Mouse (Mus musculus) ES-CJ7 (cell line): Measurements from ENCODE around the gene Atp5g1.
A peak's percentile ranks its signal among the peaks of the same experiment; 100 is the strongest.

Experiments
- DNase-seq: peaks from one replicate; pipeline ENCODE4 v3.0.0; 2011; ENCODE audit warnings: low read depth, low spot score

The Atp5g1 gene

DNA sequence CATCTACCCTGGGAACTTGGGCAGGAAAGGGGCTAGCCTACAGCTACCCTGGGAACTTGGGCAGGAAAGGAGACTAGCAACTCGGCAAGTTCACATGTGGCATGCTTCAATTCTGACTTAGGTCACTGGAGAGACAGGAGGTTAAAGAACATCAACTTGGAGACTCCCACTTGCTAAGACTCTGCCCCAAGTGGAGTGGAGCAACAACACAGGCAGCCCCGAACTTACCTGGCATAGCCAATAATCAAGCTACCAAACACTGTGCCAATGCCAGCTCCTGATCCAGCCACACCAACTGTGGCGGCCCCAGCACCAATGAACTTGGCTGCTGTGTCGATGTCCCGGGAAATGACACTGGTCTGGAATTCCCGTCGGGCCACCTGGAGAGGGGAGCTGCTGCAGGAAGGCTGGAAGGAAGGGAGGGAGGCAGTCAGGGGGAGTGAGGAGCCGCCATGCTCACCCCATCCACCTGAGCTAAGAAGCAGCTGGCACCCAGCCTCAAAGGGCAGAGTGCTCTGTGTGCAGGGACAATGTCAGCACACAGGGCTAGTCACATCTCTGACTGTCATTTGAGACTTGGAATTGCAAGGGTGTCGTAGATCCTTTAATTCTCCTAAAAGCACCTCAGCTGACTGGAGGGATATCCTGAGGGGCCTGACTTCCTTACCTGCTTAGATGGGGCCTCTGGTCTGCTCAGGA, 2.0 kb downstream of the Atp5g1 start:
- no peak for DNase-seq

DNA sequence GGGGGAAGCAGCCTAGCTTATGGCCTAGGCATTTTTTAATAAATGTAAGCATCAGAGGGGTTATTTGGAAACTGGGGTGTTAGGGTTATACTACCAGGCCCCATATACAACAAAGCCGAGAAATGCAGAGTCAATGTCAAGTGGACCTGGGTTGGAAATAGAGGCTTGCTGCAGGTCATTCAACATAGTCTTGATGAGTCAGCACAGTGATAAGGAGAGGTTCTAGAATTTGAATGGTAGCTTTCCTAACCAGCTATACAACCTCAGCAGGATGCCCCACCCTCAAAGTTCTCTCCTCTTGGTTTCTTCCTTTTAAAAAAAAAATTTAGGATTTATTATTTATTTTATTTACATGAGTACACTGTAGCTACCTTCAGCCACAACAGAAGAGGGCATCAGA, 4.5 kb downstream of the Atp5g1 start:
- no peak for DNase-seq

DNA sequence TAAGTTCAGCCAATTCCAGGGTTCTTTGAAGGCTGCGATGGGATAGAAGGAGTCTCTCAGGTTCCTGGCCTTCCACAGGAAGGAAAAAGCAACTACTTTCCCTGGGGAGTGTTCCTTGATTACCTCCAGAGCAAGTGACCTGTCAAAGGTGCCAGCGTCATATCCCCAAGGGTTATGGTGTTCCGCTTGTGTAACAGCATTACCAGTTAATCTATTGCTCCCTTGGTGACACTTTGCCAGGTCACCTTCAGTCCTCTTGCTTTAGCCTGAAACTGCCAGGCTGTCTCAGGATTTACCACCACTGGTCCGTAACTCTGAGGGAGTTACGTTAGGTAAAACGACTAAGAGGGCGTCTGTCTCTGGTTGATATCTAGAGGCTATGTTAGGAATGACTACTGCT, 5.1 kb downstream of the Atp5g1 start:
- no peak for DNase-seq

DNA sequence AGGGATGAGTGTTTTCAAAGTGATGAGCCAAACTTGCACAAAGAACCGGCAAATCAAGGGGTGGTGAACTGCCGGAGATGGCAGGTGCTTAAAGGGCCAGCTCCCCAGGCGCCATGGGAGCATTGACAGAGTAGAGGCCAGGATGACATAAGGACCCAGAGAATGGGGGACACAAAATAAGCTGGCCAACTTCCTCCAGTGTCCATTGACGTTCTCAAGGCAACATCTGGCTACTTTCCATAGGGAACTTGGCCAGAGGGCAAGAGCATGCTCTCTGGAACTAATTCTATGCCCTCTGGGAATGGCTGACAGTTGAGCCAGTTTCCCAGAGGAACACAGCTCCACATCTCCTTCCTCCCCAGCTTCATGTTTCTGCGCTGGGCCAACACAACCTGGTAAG, 7.2 kb downstream of the Atp5g1 start:
- no peak for DNase-seq

DNA sequence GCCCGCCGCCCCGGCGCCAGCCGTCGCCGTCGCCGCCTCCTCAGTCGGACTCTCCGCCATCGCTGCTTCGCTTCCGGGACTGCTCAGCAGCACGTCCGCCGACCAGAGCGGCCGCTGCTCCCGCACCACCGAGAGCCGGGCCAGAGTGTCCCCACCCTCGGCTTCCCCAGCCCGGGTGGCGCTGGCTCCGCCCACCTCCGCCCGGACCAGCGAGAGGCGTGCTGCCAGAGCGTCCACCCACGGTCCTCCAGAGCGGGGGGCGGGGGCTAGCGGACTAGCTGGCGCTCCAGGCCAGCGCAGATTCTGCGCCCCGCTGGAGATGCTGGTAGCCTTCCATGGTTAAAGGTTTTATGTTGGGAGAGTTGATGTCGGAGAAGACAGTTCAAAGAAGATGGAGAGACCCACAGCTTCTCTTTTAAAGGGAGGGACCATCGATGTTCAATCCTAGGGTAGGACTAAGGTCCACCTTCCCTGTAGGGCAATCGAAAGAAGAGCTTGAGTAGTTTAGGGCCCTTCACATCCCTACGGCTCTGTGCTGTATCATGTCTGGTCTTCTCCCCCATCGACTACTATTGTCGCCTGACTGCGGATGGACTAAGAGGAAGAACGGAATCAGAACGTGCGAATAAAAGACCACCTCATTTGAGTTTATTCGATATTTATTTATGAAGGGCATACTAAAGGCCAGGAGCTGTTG, 10.1 kb downstream of the Atp5g1 start, which contains the start of gene Ube2z:
TSS of gene Ube2z (minus strand) at position 174 of the 697 bp plus-strand sequence.
- peak; percentile 95 for DNase-seq

DNA sequence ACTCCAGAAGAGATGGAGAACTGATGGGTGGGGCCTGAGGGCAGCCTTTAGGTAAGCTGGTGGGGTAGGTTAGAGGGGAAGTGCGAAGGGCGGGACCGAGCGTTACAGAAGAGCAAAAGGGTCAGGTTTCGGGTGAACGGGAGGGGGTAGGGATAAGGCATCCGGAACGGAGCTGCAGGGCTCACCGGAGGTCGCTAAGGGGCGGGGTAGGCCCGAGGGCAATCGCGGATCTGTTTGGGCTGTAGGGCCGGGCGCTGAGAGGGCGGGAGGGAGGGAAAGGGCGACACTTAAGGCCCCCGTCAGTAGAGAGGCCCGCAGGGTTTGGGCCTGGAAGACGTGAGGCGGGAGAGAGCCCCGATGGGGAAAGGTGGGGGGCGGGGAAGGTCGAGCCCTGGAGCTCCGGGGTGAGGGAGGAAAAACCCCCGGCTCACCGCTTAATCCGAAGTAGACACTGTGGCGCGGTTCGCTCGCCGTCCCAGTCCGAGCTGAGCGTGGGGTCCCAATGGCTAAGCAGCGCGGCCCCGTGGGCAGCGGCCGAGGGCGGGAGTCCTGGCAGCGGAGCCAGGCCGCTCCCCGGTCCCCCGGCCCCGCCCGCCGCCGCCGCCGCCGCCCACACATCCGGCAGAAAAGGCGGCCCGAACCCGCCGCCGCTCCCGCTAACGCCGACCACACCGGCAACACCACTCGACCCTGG, 10.8 kb downstream of the Atp5g1 start:
- peak; percentile 96 for DNase-seq

DNA sequence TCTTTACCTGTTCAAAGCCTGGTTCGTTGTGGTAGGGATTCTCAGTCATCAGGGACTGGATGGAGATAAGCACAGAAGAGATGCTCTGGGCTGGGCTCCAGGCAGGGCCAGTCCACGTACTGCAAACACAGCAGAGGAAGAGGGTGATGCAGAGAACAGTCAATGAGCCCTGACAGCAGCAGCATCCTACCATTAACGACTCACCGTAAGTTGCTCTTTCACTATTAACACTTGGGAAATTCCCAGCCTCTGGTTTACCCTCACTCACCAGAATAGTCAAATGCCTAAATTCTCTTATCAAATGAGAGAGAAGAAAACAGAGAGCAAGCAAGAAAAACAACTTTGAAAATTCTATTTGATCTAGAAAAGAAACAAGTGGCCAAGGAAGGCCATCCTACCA, 17.2 kb downstream of the Atp5g1 start:
- no peak for DNase-seq

DNA sequence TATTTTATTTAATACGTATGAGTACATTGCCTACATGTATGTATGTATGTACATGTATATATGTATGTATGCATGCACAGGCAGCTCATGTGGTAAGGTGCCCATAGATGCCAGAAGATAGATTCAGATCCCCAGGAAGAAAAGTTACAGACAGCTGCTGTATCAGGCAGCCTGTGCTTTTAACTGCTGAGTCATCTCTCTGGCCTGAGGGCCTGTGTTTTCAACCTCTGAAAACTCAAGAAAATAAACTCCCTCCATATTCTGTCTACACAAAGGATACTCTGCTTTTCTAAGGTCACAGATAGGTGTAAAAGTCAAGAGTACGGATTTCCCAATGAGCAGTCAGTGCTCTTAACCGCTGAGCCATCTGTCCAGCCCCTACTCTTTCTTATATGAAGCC, 24.6 kb downstream of the Atp5g1 start:
- no peak for DNase-seq

DNA sequence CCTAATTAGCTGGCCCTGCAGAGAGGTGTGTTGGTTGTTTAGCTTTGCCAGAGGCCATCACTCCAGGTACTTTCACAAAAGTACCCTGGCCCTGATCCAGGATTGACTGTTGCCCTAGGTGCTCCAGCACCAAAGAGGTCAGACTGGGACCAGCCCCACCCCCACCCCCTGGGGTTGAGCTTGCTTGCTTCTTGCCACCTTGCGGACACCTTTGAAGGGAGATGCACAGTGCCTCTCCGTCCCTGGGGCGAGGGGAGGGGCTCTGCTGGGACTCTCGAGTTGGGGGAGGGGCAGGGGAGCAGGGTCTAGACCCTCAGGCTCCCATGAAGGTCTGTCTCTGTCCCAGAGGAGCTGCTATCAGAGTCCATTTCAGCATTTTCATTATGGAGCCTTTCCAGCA, 25.5 kb downstream of the Atp5g1 start:
- peak; percentile 63 for DNase-seq

DNA sequence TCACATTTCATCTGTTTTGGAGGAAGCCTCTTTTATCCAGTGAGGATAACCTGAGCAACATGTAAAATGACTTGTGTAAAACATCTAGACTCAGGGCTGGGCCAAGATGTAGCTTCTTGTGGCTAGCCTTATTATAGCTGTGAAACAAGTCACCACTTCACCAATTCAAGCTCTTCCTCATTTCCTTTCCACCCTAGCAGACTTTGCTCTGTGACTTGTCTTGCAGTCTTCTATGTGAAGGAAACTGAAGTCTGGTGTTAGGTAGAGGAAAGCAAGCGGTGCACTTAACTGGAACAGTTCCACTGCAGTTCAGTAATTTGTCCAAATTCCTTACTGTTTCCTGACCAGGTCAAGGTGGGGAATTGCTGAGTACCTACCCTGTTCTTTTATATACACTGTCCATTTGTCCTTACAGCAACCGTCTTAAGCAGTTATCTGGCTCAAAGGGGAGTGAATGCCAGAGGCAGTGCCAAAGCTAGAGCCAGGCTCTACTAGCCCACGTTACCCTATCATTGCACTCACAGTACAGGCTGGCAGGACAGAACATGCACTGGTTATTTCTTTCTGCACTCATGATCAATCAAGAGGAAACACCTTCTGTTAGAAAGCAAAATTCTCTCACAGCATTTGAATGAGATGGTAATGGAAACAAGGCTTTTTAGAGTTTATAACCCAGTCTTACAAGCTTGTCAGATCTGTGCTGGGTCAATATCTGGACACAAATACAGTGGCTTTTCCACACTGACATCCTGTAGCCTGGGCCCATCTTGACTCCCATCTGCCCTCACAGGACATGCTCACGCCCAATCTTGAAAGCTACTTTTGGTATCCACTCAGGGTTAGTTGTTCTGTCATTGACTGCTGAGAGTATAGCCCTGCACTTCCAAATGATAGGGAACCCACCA, 27.7 kb downstream of the Atp5g1 start:
- no peak for DNase-seq

DNA sequence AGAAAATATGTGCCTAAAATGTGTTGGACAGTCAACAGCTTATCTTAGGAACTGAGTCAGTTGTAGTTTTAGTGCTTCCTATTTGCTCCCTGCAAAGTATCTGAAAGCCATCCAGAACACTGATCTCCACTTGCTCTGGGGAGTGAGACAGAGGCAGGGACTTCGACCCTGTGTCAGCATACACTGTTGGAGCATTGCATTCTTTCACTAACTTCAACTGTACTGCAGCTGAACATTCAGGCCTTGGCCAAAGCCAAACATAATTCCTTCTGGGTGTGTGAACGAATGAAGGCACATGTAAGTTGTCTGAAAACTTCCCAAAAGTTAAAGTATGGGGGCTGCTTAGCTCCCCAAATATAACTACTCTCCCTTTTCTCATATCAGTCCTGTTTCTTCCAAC, 28.7 kb downstream of the Atp5g1 start:
- DNase-seq, result no peak

DNA sequence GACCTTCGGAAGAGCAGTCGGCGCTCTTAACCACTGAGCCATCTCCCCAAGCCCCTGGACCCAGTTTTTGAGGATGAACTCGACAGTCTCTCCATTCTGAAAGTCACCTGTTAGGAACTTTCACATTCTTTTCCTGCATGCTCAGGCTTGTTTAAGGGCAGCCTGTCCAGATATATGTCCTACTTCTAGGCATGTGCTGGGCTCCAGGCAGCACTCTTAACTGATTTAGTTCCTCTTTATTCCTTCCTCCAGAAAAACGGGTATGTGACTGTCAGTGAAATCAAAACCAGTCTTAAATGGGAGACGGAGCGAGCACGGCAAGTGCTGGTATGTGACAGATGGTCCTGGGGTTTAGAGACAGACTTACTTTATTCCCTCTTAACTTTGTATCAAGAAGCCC, 29.4 kb downstream of the Atp5g1 start:
- no peak for DNase-seq

DNA sequence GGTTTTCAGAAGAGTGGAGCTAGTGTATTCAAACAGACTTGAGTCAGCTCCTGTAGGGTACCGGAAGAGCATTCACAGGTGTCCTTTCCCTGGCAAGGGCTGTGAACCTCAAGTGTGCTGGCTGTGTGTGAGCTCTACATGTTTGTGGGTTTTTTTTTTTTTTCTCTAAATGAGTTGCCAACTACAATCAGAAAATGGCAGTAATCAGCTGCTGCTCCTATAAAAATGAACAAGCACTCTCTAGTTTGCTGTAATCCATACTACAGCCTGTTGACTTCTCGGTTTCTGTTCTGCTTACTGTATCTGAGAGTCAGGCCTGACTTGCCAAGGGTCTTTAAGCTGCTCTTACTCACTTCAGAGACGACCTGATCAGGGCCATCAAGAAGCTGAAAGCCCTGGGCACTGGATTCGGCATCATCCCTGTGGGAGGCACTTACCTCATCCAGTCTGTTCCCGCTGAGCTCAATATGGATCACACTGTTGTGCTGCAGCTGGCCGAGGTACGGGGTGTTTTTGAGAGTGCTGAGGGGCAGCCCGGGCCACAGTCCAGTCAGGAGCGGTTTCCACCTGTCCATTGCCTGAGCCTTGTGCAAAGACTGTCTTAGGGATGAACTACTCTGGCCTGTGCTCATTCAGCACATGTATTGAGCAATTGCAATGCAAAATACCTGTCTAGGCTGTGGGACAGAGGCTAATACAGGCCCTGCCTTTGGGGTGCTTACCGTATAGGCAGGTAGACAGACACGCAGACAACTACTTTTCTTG, 30.5 kb downstream of the Atp5g1 start:
- DNase-seq, result no peak

DNA sequence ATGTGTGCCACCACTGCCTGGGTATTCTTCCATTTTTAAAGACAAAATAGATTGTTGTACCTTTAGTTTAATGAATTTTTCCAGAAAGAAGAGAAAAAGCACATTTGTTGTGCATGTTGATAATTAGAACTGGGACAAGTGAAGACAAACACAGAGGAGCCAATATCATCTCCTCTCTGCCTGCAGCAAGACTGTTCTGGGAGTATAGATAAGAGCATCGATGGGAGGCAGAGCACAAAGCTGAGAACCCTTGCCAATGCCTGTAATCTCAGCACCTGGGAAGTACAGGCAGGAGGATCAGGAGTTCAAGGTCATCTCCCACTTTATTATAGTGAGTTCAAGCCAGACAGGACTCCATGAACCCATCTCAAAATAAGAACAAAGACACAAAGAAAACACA, 36.9 kb downstream of the Atp5g1 start:
- DNase-seq, result no peak

DNA sequence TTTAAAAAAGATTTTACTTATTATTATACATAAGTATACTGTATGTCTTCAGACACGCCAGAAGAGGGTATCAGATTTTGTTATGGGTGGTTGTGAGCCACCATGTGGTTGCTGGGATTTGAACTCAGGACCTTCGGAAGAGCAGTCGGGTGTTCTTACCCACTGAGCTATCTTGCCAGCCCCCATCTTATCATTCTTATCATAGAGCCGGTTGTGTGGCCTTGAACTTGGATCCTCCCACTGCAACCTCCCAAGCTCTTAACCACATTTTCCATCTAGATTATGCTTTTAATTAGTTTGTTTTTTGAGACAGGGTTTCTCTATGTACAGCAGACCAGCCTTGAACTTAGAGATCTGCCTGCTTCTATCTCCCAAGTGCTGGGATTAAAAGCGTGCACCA, 38.0 kb downstream of the Atp5g1 start:
- no peak for DNase-seq

DNA sequence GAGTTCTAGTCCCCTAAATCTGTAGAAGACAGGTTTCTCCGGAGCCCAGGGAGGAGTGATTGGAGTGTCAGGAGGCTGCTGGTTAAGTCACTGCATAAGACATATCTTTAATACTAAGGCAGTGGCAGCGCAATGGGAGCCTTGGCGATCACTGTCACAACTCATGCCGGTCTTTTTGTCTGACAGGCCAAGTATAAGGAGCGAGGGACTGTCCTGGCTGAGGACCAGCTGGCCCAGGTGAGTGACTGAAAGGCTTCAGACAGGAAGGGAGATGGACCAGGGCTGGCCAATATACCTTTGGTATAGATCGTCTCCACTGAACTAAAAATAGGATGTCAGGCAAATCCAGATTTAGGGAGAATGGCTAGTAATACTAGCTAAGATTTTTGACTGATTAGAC, 40.3 kb downstream of the Atp5g1 start:
- DNase-seq, result no peak

DNA sequence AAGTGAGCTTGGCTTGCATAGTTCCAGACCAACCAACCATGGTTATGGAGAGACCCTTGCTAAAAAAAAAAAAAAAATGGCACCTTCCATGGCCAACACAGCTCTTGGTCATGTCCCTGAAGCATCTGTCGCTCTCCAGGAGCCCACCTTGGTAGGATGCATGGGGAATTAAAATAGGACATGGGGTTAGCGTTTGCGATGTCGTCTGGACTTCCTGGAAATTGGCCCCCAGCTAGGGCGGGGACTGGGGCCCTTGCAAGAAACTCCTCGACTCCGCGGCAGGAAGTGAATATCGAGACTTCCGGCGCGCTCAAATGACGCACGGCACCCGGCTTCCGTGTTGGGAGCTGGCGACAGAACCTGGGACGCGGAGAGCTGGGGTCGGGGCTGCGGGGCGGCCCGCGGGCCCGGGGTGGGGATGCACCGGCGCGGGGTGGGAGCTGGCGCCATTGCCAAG, 40.8 kb downstream of the Atp5g1 start, which contains the start of gene Snf8:
TSS of gene Snf8 (plus strand) at position 290 of the 457 bp plus-strand sequence.
- DNase-seq, result peak; percentile 96

DNA sequence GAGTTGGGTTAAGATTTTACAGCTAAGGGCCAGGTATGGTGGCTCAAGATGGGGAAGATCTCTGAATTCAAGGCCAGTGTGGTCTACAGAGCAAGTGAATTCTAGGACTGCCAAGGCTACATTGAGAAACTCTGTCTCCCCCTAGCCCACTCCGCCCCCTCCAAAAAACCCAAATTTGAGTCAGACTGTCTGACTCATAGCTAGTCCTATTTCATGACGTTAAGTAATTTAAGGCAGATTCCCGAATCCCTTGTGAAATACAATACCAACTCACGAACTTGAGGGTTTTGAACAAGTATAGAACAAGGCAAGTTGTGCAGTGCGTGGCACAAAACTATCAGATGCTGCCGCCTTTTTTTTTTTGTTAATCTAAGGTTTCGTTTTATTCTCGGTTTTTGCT, 41.4 kb downstream of the Atp5g1 start:
- DNase-seq, result no peak

DNA sequence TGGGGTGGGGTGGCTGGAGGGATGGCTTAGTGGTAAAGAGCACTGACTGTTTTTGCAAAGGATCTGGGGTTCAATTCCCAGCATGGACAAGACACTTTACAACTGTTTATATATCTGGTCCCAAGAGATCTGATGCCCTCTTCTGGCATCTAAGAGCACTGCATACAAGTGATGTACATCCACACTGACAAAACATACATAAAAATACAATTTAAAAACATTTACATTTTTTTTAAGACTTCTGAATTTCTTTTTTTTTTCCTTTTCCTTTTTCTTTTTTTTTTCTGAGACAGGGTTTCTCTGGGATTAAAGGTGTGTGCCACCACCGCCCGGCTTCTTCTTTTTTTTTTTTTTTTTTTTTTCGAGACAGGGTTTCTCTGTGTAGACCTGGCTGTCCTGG, 42.2 kb downstream of the Atp5g1 start:
- peak; percentile 80 for DNase-seq

DNA sequence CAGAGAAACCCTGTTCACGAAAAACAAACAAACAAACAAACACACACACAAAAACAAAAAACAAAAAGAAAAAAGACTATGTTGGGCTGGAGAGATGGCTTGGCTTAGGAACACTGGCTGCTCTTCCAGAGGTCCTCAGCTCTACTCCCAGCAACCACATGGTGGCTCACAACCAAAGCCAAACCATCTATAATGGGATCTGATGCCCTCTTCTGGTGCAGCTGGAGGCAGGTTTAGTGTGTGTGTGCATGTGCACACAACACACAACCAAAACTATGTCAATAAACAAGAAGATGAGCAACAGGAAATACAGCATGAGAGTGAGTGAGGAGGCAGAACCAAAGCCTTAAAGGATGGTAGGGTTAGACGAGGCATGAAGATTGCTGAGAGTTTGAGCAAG, 43.8 kb downstream of the Atp5g1 start:
- peak; percentile 77 for DNase-seq

DNA sequence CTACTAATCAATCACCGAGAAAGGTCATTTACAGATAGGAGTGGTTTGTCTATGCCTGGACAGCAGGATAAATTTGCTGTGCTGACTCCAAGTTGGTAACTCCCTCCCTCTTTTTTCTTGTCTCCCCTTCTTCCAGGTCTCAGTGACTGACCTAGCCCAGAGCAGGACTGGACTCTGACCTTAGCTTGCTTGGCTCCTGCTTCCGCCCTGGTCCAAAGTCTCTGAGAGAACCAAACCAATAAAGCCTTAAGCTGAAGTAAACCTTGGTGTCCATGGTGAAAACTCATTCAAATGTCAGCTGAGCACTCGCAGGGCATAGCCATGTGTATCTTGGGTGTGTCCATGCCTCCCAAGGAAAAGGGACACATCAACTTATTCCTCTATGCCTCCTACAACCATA, 44.9 kb downstream of the Atp5g1 start:
- no peak for DNase-seq
